Mouse (Mus musculus) spleen, postnatal 4 days (tissue): ENCODE measurements around the gene Pate4.
A peak's percentile ranks its signal among the peaks of the same experiment; 100 is the strongest.
"Not testable (repeated sequence)": the region's sequence is repeated elsewhere in the genome, so short reads cannot be mapped to it uniquely, and the experiment has no call there.

Experiments used
- DNase-seq, 2 experiments: peaks; one replicate each; pipeline ENCODE4 v3.0.0; 2022; ENCODE audit warnings: low spot score in 2 of 2

The Pate4 gene

DNA sequence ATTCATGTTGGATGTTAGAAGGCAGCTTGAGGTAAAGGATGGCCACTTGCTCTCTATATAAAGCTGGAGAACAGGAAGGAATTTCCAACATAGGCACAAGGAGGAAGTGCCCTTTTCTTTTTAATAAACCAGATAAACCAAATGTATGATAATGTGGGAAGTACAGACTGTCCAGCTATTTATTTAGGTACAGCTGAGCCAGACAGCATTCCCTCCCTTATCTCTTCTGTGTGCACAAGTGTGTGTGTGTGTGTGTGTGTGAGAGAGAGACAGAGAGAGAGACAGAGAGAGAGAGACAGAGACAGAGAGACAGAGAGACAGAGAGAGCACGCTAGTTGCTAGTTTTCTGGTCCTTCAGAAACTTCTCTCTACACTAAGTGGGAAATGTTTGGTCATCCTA is at the start of gene Pate4:
TSS of gene Pate4 (minus strand) at position 101 of the 400 bp plus-strand sequence.
- no peak for DNase-seq

DNA sequence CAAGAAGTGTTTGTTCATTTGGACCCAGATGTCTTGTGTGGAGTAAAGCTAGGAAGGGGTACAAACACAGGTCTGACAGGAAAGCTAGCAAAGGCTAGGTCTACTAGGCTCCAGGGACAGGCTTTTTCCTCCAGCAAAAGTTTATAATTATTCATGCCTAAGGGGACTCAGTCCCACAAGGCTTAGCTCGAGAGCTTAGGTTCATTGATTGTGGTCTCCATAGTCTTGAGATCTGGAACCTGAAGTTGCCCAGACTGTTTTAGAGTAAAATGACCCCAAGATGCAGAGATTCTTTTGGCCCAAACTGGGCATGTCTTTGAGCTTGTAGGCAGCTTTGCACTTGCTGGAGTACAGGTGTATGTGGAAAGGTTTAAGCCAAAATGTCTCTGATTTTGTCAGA is 36.4 kb upstream of the Pate4 start, which contains the start of gene Pate3:
TSS of gene Pate3 (minus strand) at position 101 of the 400 bp plus-strand sequence.
- no peak for DNase-seq

DNA sequence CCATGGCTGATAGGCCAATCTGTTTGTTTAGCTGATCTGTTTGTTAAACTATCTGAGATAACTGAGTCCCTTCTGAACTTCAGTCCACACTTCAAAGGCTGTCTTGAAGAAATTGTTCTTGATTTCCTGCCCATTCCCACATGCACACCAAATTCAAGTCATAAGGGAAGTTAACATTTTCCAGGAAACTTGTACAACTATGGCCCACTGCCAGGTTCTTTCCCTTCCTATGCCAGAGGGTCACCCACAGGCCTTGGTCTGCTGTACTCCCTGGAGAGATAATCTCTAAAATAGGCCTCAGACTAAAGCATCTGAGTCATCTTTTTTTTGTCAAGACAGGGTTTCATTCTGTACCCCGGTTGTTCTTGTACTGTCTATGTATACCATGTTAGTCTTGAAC is 21.2 kb upstream of the Pate4 start:
- no peak for DNase-seq

DNA sequence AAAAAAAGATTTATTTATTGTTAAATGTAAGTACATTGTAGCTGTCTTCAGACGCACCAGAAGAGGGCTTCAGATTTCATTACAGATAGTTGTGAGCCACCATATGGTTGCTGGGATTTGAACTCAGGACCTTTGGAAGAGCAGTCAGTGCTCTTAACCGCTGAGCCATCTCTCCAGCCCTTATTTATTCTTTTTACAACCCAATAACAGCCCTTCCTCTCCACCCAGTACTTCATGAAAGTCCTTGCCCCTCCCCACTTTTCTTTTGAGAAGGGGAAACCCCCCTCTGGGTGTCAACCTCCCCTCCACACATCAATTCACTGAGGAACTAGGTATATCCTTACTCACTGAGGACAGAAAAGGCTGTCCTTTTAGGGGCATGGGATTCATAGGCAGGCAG is 5.0 kb upstream of the Pate4 start:
- not testable (repeated sequence) for DNase-seq

DNA sequence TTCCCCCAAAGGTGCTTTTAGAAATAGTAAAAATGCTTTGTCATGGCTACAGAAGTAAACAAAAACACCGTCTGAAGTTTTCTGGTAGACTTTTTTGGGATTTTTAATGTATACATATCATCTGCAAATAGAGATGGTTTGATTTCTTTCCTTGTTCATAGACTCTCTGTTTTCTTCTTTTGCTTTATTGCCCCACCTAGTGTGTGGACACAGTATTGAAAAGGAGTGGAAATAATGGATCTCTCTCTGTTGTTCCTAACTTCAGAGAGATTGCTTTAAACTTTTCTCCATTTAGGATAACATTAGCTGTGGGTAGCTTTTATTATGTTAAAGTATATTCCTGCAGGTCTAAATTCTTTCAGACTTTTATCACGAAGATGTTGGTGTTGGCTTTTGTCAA is 2.3 kb upstream of the Pate4 start:
- DNase-seq = no peak

DNA sequence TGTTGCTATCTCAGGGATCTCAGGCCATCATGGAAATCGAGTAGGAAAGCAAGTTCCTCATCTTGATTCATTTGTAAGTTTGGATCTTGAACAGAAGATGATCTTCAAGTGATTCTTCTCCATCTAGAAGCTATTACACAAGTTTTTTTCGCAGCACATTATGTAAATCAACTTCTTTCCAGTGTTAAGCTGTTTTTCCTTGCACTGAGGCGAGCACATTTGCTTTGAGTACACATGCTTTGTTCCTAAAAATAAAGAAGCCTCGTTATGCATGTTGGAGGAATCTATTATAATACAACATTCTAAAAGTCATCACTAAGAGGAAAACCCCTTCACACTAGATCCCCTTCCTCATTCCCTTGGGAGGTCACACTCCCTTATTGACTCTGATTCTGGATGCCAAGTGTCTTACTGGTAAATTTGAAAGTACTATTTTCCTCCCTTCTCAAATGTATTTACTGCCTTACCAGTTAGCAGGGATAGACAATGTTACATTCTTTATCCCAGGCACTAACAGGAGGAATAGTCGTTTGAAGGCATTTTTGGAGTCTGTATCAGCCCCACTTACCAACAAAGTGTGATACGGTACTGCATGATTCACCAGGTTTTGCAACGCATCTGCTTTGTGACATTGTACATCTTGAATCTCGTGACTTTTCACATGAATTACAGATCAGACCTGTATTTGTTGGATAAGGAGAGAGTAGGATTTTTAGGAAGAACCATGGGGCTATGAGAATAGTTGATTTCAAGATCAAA is 3.9 kb downstream of the Pate4 start:
- no peak for DNase-seq

DNA sequence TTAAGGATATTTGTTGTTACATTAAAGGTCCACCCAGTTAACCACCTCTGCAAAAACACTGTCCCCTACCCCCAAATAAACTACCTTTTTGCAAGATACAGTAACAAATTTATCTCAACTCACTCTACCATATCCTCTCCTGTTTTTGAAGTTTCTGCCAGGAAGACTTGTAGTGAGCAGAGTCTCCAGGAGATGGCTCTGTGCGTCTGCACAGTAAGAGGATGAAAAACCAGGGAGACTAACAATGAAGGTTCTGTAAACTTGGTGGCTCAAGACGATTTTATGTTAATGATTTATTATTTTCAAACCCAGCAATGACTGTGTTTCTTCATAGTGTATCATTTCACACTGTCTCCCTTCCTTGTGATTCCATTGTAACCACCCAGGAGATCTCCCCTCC is 18.8 kb downstream of the Pate4 start:
- DNase-seq = no peak

DNA sequence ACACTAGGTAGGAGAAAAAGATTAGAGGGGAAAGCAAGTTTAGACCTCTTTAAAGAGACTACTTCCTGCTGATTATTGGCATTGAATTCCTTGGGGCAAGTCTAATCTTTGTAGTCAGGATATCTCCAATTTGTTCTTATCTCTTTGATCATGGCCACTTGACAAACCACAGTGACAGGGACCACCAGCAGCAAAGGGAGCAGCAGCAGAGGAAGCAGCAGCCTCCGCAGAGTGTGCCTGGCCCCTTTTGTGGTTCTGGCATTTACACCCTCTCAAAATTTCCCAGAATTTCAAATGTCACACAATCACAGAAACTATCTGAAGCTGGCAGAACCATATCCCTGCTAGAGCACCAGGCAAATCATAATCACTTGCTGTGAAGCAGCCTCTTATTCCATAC is 24.1 kb downstream of the Pate4 start:
- DNase-seq = no peak

DNA sequence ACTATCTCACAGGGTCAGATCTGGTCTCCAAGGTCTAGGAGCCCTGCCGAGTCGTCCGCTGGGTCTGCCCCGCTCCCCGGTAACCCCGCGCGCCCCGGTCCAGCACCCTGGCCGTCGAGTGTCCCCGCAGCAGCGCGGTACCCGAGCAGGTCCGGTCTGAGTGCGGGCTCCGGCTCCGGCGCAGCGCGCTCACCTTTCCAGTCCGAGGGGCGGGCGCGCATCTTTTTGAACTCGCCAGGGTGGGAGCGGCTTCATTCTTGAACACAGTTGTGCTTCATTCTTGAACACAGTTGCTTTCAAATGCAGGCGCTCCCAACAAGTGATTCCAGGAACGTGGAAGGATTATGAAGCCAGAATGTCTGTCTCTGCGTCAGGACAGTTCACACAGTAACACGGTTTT is 37.3 kb downstream of the Pate4 start:
- DNase-seq = no peak

DNA sequence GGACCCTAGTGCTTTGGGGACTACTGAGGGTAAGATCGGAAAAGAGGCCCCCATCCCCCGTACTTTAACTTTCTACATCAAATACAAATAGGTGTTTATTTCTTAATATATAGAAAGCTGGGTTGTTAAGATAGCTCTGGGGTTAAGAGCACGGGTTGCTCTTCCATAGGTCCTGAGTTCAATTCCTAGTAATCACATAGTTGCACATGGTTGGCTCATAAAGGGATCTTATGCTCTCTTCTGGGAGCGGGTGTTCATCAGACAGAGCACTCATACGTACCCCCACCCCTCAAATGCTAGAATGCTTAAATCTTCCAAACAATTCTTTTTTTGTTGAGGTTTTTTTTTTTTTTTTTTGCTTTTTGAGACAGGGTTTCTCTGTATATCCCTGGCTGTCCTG is 41.1 kb downstream of the Pate4 start:
- no peak for DNase-seq

DNA sequence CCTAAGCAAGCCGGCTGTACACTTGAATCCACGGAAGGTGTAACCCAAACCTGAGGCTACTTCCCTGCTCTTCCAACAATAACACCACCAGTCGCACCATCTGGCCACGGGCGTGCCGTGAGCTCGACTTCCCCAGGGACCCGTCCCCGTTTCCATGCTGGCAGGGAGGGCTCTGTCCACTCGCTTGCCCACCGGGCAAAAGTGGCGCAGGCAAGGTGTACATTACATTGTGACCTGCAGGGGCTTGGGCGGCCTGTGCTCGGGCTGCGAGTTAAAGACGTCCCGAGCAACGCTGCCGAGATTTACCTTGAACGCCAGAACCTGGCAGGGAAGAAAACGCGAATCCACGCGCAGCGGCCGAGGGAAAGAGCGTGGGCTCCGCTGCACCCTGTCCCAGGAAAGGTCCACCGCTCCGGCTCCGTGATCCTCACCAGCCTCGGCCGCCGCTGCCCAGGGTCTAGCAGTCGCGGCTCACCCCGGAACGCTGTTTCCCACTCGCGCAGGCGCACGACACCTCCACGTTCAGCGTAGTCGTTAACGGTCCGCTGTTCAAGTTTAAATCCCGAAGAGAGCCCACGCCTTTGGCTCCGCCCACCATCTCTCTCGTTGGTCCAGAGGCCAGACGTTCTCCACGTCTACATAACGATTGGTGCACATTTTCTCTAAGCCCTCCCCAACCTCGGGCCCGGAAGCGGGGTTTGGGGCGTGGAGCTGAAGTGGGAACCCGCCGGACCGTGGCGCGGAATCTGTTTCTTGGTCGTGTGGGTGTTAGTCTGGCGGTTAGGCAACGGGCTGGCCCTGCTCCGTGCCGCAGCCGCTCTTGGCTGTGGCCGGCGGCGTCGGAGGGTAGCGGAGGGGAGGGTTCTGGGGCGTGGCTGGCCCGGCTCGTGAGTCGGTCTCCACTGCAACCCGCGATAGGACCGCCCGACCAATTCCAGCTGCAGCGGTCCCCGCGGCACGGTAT is 41.9 kb downstream of the Pate4 start, which contains the start of the genes Pate2 and Hyls1:
TSS of gene Pate2 (plus strand) at position 714 of the 964 bp plus-strand sequence.
TSS of gene Hyls1 (minus strand) at position 828 of the 964 bp plus-strand sequence.
- peak; percentile 93 to 95 for DNase-seq

DNA sequence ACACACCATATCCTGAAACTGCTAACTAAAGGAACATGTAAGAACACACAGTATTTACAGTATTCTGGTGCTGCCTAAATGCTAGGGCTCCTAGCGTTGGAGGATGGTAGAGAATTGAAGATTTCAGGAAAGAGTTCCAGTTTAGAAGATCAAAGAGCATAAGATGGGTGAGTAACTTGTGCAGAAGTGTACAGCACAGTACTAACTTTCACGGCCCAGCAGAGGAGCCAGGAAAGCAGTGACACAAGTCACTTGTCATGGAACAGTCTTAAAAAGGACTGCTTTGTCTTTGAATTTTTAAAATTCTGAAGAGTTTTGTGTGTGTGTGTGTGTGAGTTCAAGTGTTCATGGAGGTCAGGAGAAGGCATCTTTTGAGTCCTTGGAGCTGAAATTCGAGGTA is 43.7 kb downstream of the Pate4 start:
- no peak for DNase-seq

DNA sequence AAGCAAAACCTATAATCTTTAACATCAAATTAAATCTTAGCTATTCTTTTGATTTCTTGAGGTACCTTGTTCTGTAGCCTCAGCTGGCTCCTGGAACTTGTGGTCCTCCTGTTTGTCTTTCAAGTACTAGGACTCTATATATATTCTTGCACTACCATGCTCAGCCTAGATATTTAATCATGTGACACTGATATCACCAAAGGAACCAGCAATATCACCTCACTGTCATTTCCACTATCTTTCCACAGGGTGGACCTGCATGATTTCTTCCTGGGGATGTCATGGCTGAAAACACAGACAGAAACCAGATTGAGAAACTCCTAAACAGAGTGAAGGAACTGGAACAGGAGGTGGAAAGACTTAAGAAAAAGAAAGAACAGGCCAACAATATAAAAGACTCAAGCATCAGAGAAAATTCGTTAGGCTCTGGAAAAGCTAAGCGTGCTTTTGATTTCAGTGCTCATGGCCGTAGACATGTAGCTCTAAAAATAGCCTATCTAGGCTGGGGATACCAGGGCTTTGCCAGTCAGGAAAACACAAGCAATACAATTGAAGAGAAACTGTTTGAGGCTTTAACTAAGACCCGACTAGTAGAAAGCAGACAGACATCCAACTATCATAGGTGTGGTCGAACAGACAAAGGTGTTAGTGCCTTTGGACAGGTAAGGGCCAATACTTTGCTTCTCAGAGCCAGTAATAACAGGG is 47.1 kb downstream of the Pate4 start:
- DNase-seq = no peak

DNA sequence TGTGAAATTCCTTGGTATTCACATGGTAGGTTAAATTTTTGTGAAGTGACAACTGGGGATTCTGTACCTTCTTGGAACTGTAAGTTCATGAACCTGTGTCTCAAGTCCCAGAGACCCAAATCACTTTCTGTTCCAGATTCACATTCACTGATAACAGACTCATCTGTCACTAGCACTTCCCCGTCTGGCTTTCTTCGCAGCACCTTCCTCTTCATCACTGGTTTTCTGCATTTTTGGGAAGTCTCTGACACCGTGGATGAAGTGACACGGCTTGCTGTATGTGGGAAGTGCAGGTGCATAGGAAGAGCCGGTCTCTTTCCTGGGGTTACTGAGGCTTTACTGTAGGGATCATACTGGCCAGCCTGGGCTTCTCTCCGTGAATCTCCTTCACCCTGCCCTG is 50.2 kb downstream of the Pate4 start:
- peak in 1 of 2 experiments; percentile 38 for DNase-seq

DNA sequence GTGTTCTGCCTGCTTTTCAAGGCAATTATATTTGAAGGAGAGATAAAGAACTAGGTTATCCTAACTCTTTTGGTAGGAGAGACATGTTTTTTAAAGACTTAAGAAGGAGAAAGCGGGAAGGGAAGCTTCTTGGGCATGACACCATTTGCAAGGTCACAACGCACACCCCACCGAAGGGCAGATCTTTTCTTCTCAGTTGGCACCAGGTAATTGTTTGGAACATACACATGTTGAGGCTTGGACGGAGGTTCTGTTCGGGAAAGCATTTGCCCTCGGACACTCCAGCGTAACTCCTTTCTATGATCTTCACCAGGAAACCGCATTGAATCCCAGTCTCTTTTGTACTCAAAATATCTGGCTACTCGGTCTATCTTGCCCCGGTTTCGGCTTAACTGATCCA is 50.7 kb downstream of the Pate4 start:
- DNase-seq = peak in 1 of 2 experiments; percentile 48

DNA sequence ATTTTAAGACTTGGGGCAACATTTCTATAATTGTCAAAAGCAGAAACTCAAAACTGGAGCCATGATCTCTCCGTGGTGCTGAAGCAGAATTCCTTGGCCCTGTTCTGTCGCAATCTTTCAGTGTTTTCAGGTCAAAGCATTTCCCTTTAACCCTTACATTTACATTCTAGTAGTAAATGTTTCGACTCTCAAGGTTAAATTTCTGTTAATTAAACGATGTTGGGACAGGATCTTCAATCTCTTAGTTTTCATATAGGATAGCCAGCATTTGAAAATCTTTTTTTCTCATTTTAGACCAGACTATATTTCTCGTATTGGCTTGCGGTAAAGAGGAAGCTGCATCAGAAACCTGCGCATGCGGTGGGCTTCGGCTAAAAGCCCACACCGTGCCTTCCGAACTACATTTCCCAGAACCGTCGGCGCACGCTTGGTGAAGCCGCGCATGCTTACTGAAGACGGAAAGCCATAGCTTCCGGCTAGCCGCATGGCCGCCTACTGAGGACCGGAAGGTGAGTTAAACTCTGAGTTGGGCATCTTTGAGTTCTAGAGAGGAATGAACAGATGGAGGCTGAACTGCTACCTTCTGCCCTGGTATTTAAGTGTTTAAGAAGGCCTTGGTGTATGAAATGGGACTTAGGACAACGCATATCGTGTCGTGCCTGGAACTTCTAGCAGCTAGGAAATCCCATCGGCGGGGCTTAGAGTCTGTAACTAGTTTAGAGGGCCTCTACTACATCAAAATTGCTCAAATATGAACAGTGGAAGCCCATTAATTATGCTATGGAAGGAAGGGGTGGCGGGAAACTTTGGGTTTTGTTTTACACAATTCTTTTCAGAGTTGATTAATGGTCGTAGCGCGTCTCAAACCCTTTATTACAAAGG is 52.5 kb downstream of the Pate4 start:
- peak; percentile 67 to 82 for DNase-seq

DNA sequence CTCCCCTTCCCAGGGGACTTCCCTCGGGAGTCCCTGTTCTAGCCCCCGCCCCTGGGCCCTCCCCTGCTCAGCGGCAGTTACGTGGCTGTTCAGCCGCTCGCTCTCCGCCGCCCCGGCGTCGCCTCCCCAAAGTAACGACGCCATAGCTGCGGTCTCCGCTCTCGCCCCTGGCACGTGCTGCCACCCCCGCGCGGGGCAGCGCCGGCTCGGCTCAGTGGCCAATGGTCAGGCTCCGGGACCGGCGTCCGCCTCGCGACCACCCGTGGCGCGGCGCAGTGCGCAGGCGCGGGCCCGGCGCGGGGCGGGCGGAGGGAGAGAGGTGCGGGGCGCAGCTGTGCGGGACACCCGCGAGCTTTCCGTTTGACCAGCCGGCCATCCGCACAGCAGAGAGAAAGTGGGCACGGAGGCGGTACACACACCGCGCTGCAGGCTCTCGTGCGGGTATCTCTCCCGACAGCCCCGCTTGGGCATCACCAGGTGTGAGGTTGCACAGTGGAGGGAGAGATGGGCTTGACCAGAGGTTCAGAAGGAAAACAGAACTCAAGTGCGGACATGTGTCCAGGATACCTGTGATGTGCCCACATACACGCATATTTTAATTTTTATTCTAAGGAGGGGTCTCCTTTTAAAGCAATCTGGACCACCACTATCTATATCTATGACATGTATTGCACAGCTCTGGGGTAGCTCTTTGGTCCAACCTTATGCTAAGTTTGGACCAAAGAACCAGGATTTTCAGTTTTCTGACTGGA is 53.3 kb downstream of the Pate4 start, which contains the start of the genes Ddx25 and Pus3:
TSS of gene Ddx25 (minus strand) at position 272 of the 752 bp plus-strand sequence.
TSS of gene Pus3 (plus strand) at position 339 of the 752 bp plus-strand sequence.
- peak in 1 of 2 experiments; percentile 60 for DNase-seq
